Comparison of ENCODE assay signal across 9 mouse cellular contexts in the genomic region with DNA sequence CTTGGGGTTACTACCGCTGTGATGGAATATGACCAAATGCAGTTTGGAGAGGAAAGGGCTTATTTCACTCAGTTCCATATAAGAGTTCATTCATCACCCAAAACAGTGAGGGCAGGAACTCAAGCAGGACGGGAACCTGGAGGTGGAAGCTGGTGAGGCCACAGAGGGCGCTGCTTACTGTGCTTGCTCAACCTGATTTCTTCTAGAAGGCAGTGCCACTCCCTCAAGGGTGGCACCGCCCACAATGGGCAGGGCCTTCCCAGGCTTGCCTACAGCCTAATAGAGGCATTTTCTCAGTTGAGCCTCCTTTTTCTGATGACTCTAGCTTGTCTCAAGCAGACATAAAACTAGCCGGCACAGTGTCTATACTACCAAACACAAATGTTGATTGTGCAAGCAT. TPM values are rescaled to one million over a fixed set of nuclear protein-coding genes. Genes with fewer than 3 reads are reported as not detected.
DNase-seq lines count a peak whose midpoint lies in the region; ATAC-seq and TF ChIP-seq lines count a peak whose summit lies in the region.
"Had no signal": no experiment of that assay in that cellular context is flagged by ENCODE, and none has a peak within 500 bp of the region (broad histone marks: within the 10 kb centered on the region; RNA-seq: fewer than 3 reads in every experiment).

No protein-coding gene starts in this region.

- TF ChIP-seq EP300 in ES-Bruce4 (IDR thresholded peaks at IDR 0.05; ENCODE audit: insufficient read depth, low read depth, low read length): no peak

- 16% methylated on average over 5 of the region's 5 CpGs for WGBS in heart, embryonic 12.5 days

- H3K4me2 ChIP-seq in heart, embryonic 12.5 days: no peak overlapping the region

- no peak for TF ChIP-seq POLR2A in ES-Bruce4 (IDR thresholded peaks at IDR 0.05; ENCODE audit: insufficient read depth, low read length)

- peaks cover 20% of the 10 kb centered on the region; the same call in 1 of the 2 replicates for H3K36me3 ChIP-seq in heart, embryonic 12.5 days
- H3K36me3 ChIP-seq in ES-Bruce4 (ENCODE audit: control insufficient read depth, insufficient read depth, low read length, poor library complexity, severe bottlenecking): 0 out of 2 replicates have a peak, but pooled peaks cover 4% of the 10 kb centered on the region

- no peak for ATAC-seq in heart, embryonic 12.5 days (ENCODE audit: insufficient number of reproducible peaks, low FRiP score)
- ATAC-seq in megakaryocyte-erythroid progenitor cell, adult 5-6 weeks (replicated peaks; ENCODE audit: low FRiP score, low TSS enrichment, poor library complexity, severe bottlenecking): peak; percentile 99

- DNase-seq in heart, postnatal 10 days: peak; percentile 20 to 32
- peak; percentile 65 for DNase-seq in c-Kit-positive CD71-positive TER-119-positive erythroid progenitor cells, embryonic 14.5 days (ENCODE audit: low spot score)
- peak; percentile 67 for DNase-seq in kidney, postnatal 10 days
- peak; percentile 71 for DNase-seq in thymus, postnatal 4 days
- no peak for DNase-seq in left cerebral cortex, adult 8-10 months (ENCODE audit: low spot score in 2 of 2)

- no peak overlapping the region for H3K4me3 ChIP-seq in heart, embryonic 12.5 days
- H3K4me3 ChIP-seq in ES-Bruce4 (ENCODE audit: low read depth, low read length): no peak overlapping the region

- no peak overlapping the region for H3K9ac ChIP-seq in heart, embryonic 12.5 days
- H3K9ac ChIP-seq in ES-Bruce4 (ENCODE audit: low read depth, poor library complexity, severe bottlenecking): no peak overlapping the region

- no peaks in the 10 kb centered on the region for H3K9me3 ChIP-seq in heart, embryonic 12.5 days (replicated peaks)
- H3K9me3 ChIP-seq in ES-Bruce4 (replicated peaks; ENCODE audit: control insufficient read depth, insufficient read depth, low read length, poor library complexity, severe bottlenecking): no peaks in the 10 kb centered on the region

- intact Hi-C loops in heart, postnatal 10 days (cut with DNase I): no loop called here

- H3K27me3 ChIP-seq in heart, embryonic 12.5 days (replicated peaks): no peaks in the 10 kb centered on the region
- no peaks in the 10 kb centered on the region for H3K27me3 ChIP-seq in ES-Bruce4 (ENCODE audit: control insufficient read depth, insufficient read depth, low read length, poor library complexity, severe bottlenecking)

- H3K4me1 ChIP-seq in heart, embryonic 12.5 days (replicated peaks): no peaks in the 10 kb centered on the region
- H3K4me1 ChIP-seq in ES-Bruce4 (ENCODE audit: control insufficient read depth, insufficient read depth, low read length): no peaks in the 10 kb centered on the region

- no peak overlapping the region for H3K27ac ChIP-seq in heart, embryonic 12.5 days (ENCODE audit: poor library complexity, severe bottlenecking)
- no peak overlapping the region for H3K27ac ChIP-seq in ES-Bruce4 (ENCODE audit: insufficient read depth, low read length)

- TF ChIP-seq CTCF in ES-Bruce4 (IDR thresholded peaks at IDR 0.05; ENCODE audit: low read depth, low read length): peak; percentile 66

RNA-seq across cellular contexts. Expression of a gene that starts 9.8 kb away (rescaled TPM):
- under 1 TPM; 0.31 to 0.40 TPM for total RNA-seq in heart, postnatal 10 days (2021)
- not detected in 2 replicates for polyA plus RNA-seq in heart, embryonic 12.5 days (2016; fragmentation: Nextera tagmentation; extraction: Ambion mirVana)
- polyA plus RNA-seq in ES-Bruce4 (2011; ENCODE audit: insufficient read depth, insufficient read length, low read depth, missing spikeins): 0.94 and 1.8 TPM in 2 replicates
- not detected in 2 replicates for total RNA-seq in megakaryocyte-erythroid progenitor cell, adult 5-6 weeks (2014; fragmentation: Nextera tagmentation)
- not detected in 2 replicates for total RNA-seq in megakaryocyte-erythroid progenitor cell, adult 5-6 weeks (2017)
- 1 to 10 TPM in 3 of 4 experiments, under 1 TPM in 1; 0.96 to 1.5 (median 1.1) TPM for total RNA-seq in left cerebral cortex, adult 8-10 months (2022)

RNA-seq across cellular contexts. Expression of a gene that starts 15.0 kb away (rescaled TPM):
- 10 to 100 TPM; 13.9 to 14.0 TPM for total RNA-seq in heart, postnatal 10 days (2021)
- polyA plus RNA-seq in heart, embryonic 12.5 days (2016; fragmentation: Nextera tagmentation; extraction: Ambion mirVana): 48.2 and 60.0 TPM in 2 replicates
- 125 and 145 TPM in 2 replicates for polyA plus RNA-seq in ES-Bruce4 (2011; ENCODE audit: insufficient read depth, insufficient read length, low read depth, missing spikeins)
- 141 and 196 TPM in 2 replicates for total RNA-seq in megakaryocyte-erythroid progenitor cell, adult 5-6 weeks (2014; fragmentation: Nextera tagmentation)
- total RNA-seq in megakaryocyte-erythroid progenitor cell, adult 5-6 weeks (2017): 49.2 and 49.8 TPM in 2 replicates
- 10 to 100 TPM; 55.4 to 80.3 (median 63.3) TPM for total RNA-seq in left cerebral cortex, adult 8-10 months (2022)

RNA-seq across cellular contexts. Expression of a gene that starts 19.8 kb away (rescaled TPM):
- total RNA-seq in heart, postnatal 10 days (2021): under 1 TPM; 0.17 to 0.40 TPM
- not detected in 2 replicates for polyA plus RNA-seq in heart, embryonic 12.5 days (2016; fragmentation: Nextera tagmentation; extraction: Ambion mirVana)
- polyA plus RNA-seq in ES-Bruce4 (2011; ENCODE audit: insufficient read depth, insufficient read length, low read depth, missing spikeins): not detected in 2 replicates
- total RNA-seq in megakaryocyte-erythroid progenitor cell, adult 5-6 weeks (2014; fragmentation: Nextera tagmentation): 2.7 TPM in 1 of 2 replicates, not detected in the other
- not detected in 2 replicates for total RNA-seq in megakaryocyte-erythroid progenitor cell, adult 5-6 weeks (2017)
- total RNA-seq in left cerebral cortex, adult 8-10 months (2022): under 1 TPM in 2 of 4 experiments, not detected in 2; 0.42 to 0.59 TPM

RNA-seq across cellular contexts. Expression of a gene that starts 20.5 kb away (rescaled TPM):
- total RNA-seq in heart, postnatal 10 days (2021): not detected
- 0.33 TPM in 1 of 2 replicates, not detected in the other for polyA plus RNA-seq in heart, embryonic 12.5 days (2016; fragmentation: Nextera tagmentation; extraction: Ambion mirVana)
- polyA plus RNA-seq in ES-Bruce4 (2011; ENCODE audit: insufficient read depth, insufficient read length, low read depth, missing spikeins): not detected in 2 replicates
- total RNA-seq in megakaryocyte-erythroid progenitor cell, adult 5-6 weeks (2014; fragmentation: Nextera tagmentation): not detected in 2 replicates
- not detected in 2 replicates for total RNA-seq in megakaryocyte-erythroid progenitor cell, adult 5-6 weeks (2017)
- total RNA-seq in left cerebral cortex, adult 8-10 months (2022): not detected
- total RNA-seq: left cerebral cortex, postnatal 10 days had no signal

RNA-seq across cellular contexts. Expression of a gene that starts 24.5 kb away (rescaled TPM):
- total RNA-seq in heart, postnatal 10 days (2021): 10 to 100 TPM; 69.8 to 76.2 TPM
- polyA plus RNA-seq in heart, embryonic 12.5 days (2016; fragmentation: Nextera tagmentation; extraction: Ambion mirVana): 110 and 115 TPM in 2 replicates
- 93.4 and 100 TPM in 2 replicates for polyA plus RNA-seq in ES-Bruce4 (2011; ENCODE audit: insufficient read depth, insufficient read length, low read depth, missing spikeins)
- total RNA-seq in megakaryocyte-erythroid progenitor cell, adult 5-6 weeks (2014; fragmentation: Nextera tagmentation): 59.9 and 94.7 TPM in 2 replicates
- 152 and 217 TPM in 2 replicates for total RNA-seq in megakaryocyte-erythroid progenitor cell, adult 5-6 weeks (2017)
- 10 to 100 TPM; 55.9 to 90.3 (median 75.7) TPM for total RNA-seq in left cerebral cortex, adult 8-10 months (2022)

Comparison
In these comparisons a context has a peak if more than half of its experiments do, and no peak if none do; other contexts are left out.
1. DNase-seq: peak in heart, postnatal 10 days (2 of 2), c-Kit-positive CD71-positive TER-119-positive erythroid progenitor cells, embryonic 14.5 days (single experiment), kidney, postnatal 10 days (single experiment) and thymus, postnatal 4 days (single experiment); none in left cerebral cortex, adult 8-10 months (0 of 2).